In the genomic region with DNA sequence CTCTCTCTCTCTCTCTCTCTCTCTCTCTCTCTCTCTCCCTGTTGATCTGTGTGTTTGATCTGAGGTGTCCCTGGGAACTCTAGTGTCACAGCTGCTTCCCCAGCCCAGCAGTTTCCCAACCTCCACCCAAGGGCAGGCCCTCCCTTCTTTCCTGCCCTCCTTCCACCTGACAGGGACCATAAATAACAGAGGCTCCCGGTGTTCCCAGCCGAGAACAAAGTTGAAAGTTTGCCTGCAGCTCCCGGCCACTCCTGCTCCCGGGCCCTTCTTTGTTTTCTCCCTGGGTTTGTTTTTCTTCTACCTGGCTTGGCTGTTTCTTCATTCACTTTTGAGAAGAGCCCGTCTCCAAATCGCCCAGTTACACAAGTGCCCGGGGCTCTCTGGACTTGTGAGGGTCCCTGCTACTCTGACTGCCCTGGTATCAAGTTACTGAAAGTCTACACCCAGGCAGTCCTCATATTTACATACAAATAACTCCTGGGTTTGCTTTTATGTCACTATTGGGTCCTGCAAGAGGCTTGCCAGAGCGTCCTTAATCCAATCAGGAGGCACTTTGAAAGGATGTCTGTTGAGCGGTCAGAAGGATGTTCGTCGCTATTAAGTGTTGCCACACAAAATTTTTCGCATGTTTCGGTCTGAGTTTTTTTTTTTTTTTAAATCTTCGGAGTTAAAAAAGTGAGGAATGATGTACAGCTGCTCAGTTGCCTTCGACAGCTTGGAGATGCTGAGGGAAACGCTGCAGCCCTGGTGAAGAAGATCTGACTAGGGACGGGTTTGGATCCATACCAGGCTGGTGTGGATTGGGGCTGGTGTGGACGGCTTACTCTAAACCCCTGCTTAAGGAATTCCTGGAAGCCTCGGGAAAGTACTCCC, we compare ENCODE assay signal across 7 mouse cellular contexts.
DNase-seq lines count a peak whose midpoint lies in the region; ATAC-seq and TF ChIP-seq lines count a peak whose summit lies in the region.

No protein-coding gene starts in this region.

- peaks cover 2% of the 10 kb centered on the region; the same call in 1 of the 2 replicates for H3K36me3 ChIP-seq in hindbrain, postnatal 0 days (ENCODE audit: insufficient read depth, low read length)
- no peaks in the 10 kb centered on the region for H3K36me3 ChIP-seq in liver, embryonic 13.5 days

- no peaks in the 10 kb centered on the region for H3K27me3 ChIP-seq in hindbrain, postnatal 0 days (ENCODE audit: insufficient read depth, low read length)
- H3K27me3 ChIP-seq in liver, embryonic 13.5 days: peaks cover 58% of the 10 kb centered on the region

- peak; percentile 83 for DNase-seq in embryo, embryonic 10 days (ENCODE audit: low spot score)
- DNase-seq in gastrocnemius, postnatal 10 days: peak; percentile 15
- no peak for DNase-seq in hindbrain, postnatal 0 days (ENCODE audit: low spot score)
- no peak for DNase-seq in liver, embryonic 13.5 days
- peak; percentile 84 for DNase-seq in skeletal muscle tissue, adult 2 months (ENCODE audit: low read depth, low spot score)
- DNase-seq in left cerebral cortex, postnatal 4 days: no peak

- peak overlapping the region; percentile 39 for H3K4me2 ChIP-seq in hindbrain, postnatal 0 days (ENCODE audit: low read depth, low read length)
- H3K4me2 ChIP-seq in liver, embryonic 13.5 days: peak overlapping the region; percentile 83

- WGBS in hindbrain, postnatal 0 days: 13% methylated on average over 19 of the region's 19 CpGs
- WGBS in liver, embryonic 13.5 days (ENCODE audit: insufficient replicate concordance): 4% methylated on average over 19 of the region's 19 CpGs

- H3K27ac ChIP-seq in hindbrain, postnatal 0 days: no peak overlapping the region
- peak overlapping the region; percentile 79 for H3K27ac ChIP-seq in liver, embryonic 13.5 days

- H3K4me3 ChIP-seq in hindbrain, postnatal 0 days (ENCODE audit: low read length): peak overlapping the region; percentile 9; the same call in 1 of the 2 replicates
- peak overlapping the region; percentile 55 for H3K4me3 ChIP-seq in liver, embryonic 13.5 days (replicated peaks)

- peak; percentile 44; the same call in 1 of the 2 replicates for ATAC-seq in hindbrain, postnatal 0 days
- ATAC-seq in liver, embryonic 13.5 days (ENCODE audit: low read depth): peak; percentile 28
- ATAC-seq in erythroid progenitor cell, adult 5-6 weeks (replicated peaks; ENCODE audit: low FRiP score, poor library complexity, severe bottlenecking): no peak

- H3K9ac ChIP-seq in hindbrain, postnatal 0 days (replicated peaks; ENCODE audit: low read length): no peak overlapping the region
- H3K9ac ChIP-seq in liver, embryonic 13.5 days: peak overlapping the region; percentile 71

- intact Hi-C loops in left cerebral cortex, postnatal 4 days (cut with DNase I): no loop called here

- no peak for TF ChIP-seq CTCF in hindbrain, postnatal 0 days (IDR thresholded peaks at IDR 0.05; ENCODE audit: low read depth)

- H3K9me3 ChIP-seq in hindbrain, postnatal 0 days (ENCODE audit: low read length): no peaks in the 10 kb centered on the region
- H3K9me3 ChIP-seq in liver, embryonic 13.5 days (replicated peaks): no peaks in the 10 kb centered on the region

- 0 out of 2 replicates have a peak, but pooled peaks cover 4% of the 10 kb centered on the region for H3K4me1 ChIP-seq in hindbrain, postnatal 0 days (ENCODE audit: insufficient read depth, low read length)
- H3K4me1 ChIP-seq in liver, embryonic 13.5 days (replicated peaks): peaks cover 42% of the 10 kb centered on the region

Comparison
In these comparisons a context has a peak if more than half of its experiments do, and no peak if none do; other contexts are left out.
1. DNase-seq: peak in embryo, embryonic 10 days (single experiment), gastrocnemius, postnatal 10 days (single experiment) and skeletal muscle tissue, adult 2 months (single experiment); none in hindbrain, postnatal 0 days (single experiment), liver, embryonic 13.5 days (single experiment) and left cerebral cortex, postnatal 4 days (single experiment).